Mouse (Mus musculus) neural tube, embryonic 11.5 days (tissue): Measurements from ENCODE around the gene Nrros. TPM values are rescaled to one million over a fixed set of nuclear protein-coding genes. Genes with fewer than 3 reads are reported as not detected.

Source experiments
- ATAC-seq: fragments of 200-750 bp; cut with Nextera tagmentation; 2 replicates; pipeline ENCODE4 v1.8.0; 2017; ENCODE audit warnings: moderate number of reproducible peaks, mild to moderate bottlenecking, moderate TSS enrichment, moderate library complexity; ENCODE audit not compliant: insufficient read depth, low FRiP score, low TSS enrichment
- DNase-seq: peaks from one replicate; pipeline ENCODE4 v3.0.0-alpha.2; 2015; ENCODE audit warnings: low spot score
- H3K27ac ChIP-seq: fragments of 300-500 bp; sonication (generic); 2 replicates; pipeline ENCODE4 v1.5.1; 2014; ENCODE audit warnings: low read depth, mild to moderate bottlenecking, low read length
- H3K27me3 ChIP-seq: fragments of 300-500 bp; sonication (generic); 2 replicates; pipeline ENCODE4 v1.6.1; 2014; ENCODE audit warnings: mild to moderate bottlenecking, low read length, mixed read lengths; ENCODE audit not compliant: control insufficient read depth, insufficient read depth
- H3K36me3 ChIP-seq: fragments of 300-500 bp; sonication (generic); 2 replicates; pipeline ENCODE4 v1.6.1; 2014; ENCODE audit warnings: mild to moderate bottlenecking, low read length, moderate library complexity, mixed read lengths; ENCODE audit not compliant: control insufficient read depth, insufficient read depth
- H3K4me1 ChIP-seq: fragments of 300-500 bp; sonication (generic); 2 replicates; pipeline ENCODE4 v1.6.1; 2014; ENCODE audit warnings: low read length, mixed read lengths; ENCODE audit not compliant: control insufficient read depth, insufficient read depth
- H3K4me2 ChIP-seq: fragments of 300-500 bp; sonication (generic); 2 replicates; pipeline ENCODE4 v1.6.1; 2014; ENCODE audit warnings: low read depth, mild to moderate bottlenecking, moderate library complexity
- H3K4me3 ChIP-seq: fragments of 300-500 bp; sonication (generic); 2 replicates; pipeline ENCODE4 v1.5.1; 2014; ENCODE audit warnings: low read depth, low read length
- H3K9ac ChIP-seq: fragments of 300-500 bp; sonication (generic); 2 replicates; pipeline ENCODE4 v1.6.1; 2014; ENCODE audit warnings: mild to moderate bottlenecking, low read length
- H3K9me3 ChIP-seq: fragments of 300-500 bp; sonication (generic); 2 replicates; pipeline ENCODE4 v1.6.1; 2016; ENCODE audit warnings: low read length; ENCODE audit not compliant: control insufficient read depth
- WGBS: fragments of 180-500 bp; shearing (Covaris S2); extraction: QIAGEN DNeasy Blood & Tissue Kit; methylation state at CpG from one replicate; pipeline ENCODE4 v1.1.7; 2014; 5-methylcytosine and 5-hydroxymethylcytosine counted together
- polyA plus RNA-seq: library from polyadenylated mRNA; unstranded; fragments of >200 nt; fragmentation: Nextera tagmentation; extraction: Ambion mirVana; gene quantifications from 2 replicates; pipeline ENCODE4 v1.2.1, GENCODE M21; 2014

The Nrros gene
- 8.0 and 8.3 TPM in 2 replicates for polyA plus RNA-seq

DNA sequence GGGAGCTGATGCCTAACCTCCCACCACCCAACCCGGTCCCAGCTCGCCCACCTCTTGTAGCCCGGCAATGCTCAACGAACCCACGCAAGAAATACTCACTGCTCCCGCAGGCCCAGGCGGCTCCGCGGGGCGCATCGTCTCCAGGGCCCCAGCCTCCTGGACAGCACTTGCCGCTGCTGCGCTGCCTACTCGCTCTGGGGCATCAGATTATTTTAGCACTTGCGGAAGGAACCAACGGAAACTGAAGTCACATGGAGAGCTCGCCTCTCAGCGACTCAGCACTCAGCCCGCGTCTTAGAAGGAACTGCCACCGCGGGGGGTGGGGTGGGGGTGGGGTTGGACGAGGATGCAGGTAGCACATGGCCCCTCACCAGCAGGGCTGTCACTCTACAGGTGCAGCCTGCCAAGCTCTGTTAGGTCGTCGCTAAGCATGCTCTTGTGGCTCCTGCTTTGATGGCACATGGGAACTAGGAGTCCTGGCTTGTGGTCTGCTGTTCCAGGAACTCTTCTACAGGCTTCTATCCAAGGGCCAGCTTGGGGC lies at the start of gene Nrros:
TSS of gene Nrros (minus strand) at position 314 of the 541 bp plus-strand sequence.
- Histone ChIP-seq H3K4me1 (no peaks in the 10 kb centered on the region), H3K9ac (peak within 1 kb of the TSS; percentile 35), H3K27ac (no peak within 1 kb of the TSS), H3K27me3 (no peaks in the 10 kb centered on the region), H3K4me2 (peak within 1 kb of the TSS; percentile 44), H3K9me3 (no peaks in the 10 kb centered on the region), H3K36me3 (no peaks in the 10 kb centered on the region), H3K4me3 (peak within 1 kb of the TSS; percentile 21)
- 3% methylated on average over 25 of the region's 25 CpGs for WGBS
- DNase-seq (peak; percentile 18), ATAC-seq (no peak)

DNA sequence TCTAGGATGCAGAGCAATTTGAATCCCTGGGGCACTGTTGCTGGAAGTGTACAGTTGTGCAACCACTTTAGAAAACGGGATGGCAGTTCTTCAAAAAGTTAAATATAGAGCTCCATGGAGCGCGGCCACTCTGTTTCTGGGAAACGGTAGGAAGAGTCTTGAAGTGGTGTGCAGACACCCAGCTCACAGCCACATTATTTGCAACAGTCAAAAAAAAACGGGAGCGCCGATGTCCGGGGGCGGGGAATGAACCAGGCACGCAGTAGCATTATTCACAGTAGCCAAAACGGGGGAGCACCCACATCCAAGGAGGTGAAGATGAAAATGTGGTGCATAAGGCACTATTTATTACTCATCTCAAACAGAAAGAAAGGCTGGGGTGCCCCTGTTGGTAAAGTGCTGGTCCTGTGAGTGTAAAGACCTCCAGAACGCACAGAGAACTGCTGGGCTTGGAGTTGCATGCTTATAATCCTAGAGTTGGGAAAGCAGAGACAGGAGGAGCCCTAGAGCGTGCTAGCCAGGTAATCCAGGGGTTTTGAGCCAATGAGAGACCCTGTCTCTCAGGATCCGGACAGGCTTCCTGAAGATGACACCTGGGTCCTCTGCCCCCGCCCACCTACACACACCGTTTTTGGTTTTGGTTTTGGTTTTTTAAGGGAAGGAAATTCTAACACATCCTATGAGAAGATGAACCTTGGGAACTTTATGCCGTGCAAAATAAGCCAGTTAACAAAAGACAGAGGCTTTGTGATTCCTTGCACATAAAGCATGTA lies 49.6 kb upstream of the Nrros start:
- H3K27ac ChIP-seq, result no peak overlapping the region
- WGBS, result 83% methylated on average over 17 of the region's 17 CpGs
- ATAC-seq (no peak), DNase-seq (no peak)
- H3K9ac ChIP-seq, result no peak overlapping the region
- H3K36me3 ChIP-seq, result no peaks in the 10 kb centered on the region
- no peaks in the 10 kb centered on the region for H3K9me3 ChIP-seq
- no peak overlapping the region for H3K4me2 ChIP-seq
- H3K4me3 ChIP-seq, result no peak overlapping the region
- no peaks in the 10 kb centered on the region for H3K4me1 ChIP-seq
- H3K27me3 ChIP-seq, result no peaks in the 10 kb centered on the region

- H3K4me3 ChIP-seq, result no peak overlapping the region
- no peak overlapping the region for H3K4me2 ChIP-seq
- H3K4me1 ChIP-seq, result no peaks in the 10 kb centered on the region
- ATAC-seq (no peak), DNase-seq (no peak)
- H3K36me3 ChIP-seq, result no peaks in the 10 kb centered on the region
- H3K9ac ChIP-seq, result no peak overlapping the region
- H3K27ac ChIP-seq, result no peak overlapping the region
- H3K9me3 ChIP-seq, result no peaks in the 10 kb centered on the region
- no peaks in the 10 kb centered on the region for H3K27me3 ChIP-seq
Measured at GRCm38 (mm10) chr16:32214156-32214555, 48.8 kb upstream of the Nrros start.

GRCm38 (mm10) chr16:32204902-32205301 lies 39.5 kb upstream of the Nrros start:
- Histone ChIP-seq H3K27ac (no peak overlapping the region), H3K4me2 (no peak overlapping the region), H3K4me3 (no peak overlapping the region), H3K9ac (no peak overlapping the region), H3K4me1 (no peaks in the 10 kb centered on the region), H3K27me3 (no peaks in the 10 kb centered on the region), H3K9me3 (no peaks in the 10 kb centered on the region), H3K36me3 (no peaks in the 10 kb centered on the region)
- 64% methylated on average over 3 of the region's 3 CpGs for whole genome bisulfite sequencing
- DNase-seq (no peak), ATAC-seq (no peak)

- ATAC-seq (no peak), DNase-seq (no peak)
- H3K27ac ChIP-seq, result no peak overlapping the region
- H3K9me3 ChIP-seq, result no peaks in the 10 kb centered on the region
- no peak overlapping the region for H3K9ac ChIP-seq
- H3K4me2 ChIP-seq, result no peak overlapping the region
- H3K36me3 ChIP-seq, result no peaks in the 10 kb centered on the region
- no peak overlapping the region for H3K4me3 ChIP-seq
- WGBS, result 75% methylated on average over 6 of the region's 6 CpGs
- H3K4me1 ChIP-seq, result no peaks in the 10 kb centered on the region
- H3K27me3 ChIP-seq, result no peaks in the 10 kb centered on the region
Measured at GRCm38 (mm10) chr16:32202681-32203080, 37.3 kb upstream of the Nrros start.

- H3K9ac ChIP-seq, result no peak overlapping the region
- H3K36me3 ChIP-seq, result no peaks in the 10 kb centered on the region
- WGBS, result 58% methylated on average over 9 of the region's 9 CpGs
- no peaks in the 10 kb centered on the region for H3K9me3 ChIP-seq
- H3K4me1 ChIP-seq, result no peaks in the 10 kb centered on the region
- H3K27me3 ChIP-seq, result no peaks in the 10 kb centered on the region
- ATAC-seq (no peak), DNase-seq (no peak)
- H3K27ac ChIP-seq, result no peak overlapping the region
- no peak overlapping the region for H3K4me3 ChIP-seq
- H3K4me2 ChIP-seq, result no peak overlapping the region
Measured at GRCm38 (mm10) chr16:32201004-32201325, 35.6 kb upstream of the Nrros start.

DNA sequence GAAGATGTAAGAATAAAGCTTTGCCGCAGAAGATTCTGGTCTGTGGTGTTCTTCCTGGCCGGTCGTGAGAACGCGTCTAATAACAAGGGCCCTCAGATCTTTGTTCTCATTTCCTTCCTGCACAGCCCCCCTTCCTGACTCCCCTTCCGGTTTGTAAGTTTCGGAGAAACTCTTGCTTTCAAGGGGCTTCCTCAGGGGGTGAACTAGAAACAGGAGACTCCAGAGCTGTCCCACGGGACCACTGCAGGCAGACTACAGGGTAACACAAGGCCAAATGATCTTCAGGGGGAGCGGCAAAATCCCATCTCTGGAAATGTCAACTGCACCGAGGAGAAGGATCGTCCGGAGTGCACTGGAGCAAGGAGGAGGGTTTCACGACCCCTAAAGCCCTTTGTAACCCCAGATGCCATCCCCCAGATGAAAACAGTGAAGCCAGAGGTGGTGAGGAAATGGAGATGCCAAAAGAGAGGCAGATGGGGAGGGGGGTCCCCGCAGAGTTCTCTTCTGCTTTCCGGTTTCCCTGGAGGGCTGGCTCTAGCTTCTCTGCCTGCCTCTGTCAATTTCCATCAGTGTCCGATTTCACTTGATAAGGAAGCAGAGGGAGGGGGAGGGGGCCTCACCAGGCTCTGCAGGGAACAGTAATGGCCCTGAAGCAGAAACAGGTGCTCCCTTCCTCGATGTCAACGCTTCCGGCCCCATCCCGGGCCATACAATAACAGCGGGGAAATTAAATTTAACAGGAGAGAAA lies 35.0 kb upstream of the Nrros start:
- no peak overlapping the region for H3K4me3 ChIP-seq
- H3K4me1 ChIP-seq, result no peaks in the 10 kb centered on the region
- ATAC-seq, result no peak
- H3K4me2 ChIP-seq, result no peak overlapping the region
- H3K27ac ChIP-seq, result peak overlapping the region; percentile 62; the same call in 1 of the 2 replicates
- H3K9me3 ChIP-seq, result no peaks in the 10 kb centered on the region
- no peaks in the 10 kb centered on the region for H3K27me3 ChIP-seq
- no peak overlapping the region for H3K9ac ChIP-seq
- WGBS, result 59% methylated on average over 21 of the region's 21 CpGs
- peak; percentile 51 for DNase-seq
- no peaks in the 10 kb centered on the region for H3K36me3 ChIP-seq

DNA sequence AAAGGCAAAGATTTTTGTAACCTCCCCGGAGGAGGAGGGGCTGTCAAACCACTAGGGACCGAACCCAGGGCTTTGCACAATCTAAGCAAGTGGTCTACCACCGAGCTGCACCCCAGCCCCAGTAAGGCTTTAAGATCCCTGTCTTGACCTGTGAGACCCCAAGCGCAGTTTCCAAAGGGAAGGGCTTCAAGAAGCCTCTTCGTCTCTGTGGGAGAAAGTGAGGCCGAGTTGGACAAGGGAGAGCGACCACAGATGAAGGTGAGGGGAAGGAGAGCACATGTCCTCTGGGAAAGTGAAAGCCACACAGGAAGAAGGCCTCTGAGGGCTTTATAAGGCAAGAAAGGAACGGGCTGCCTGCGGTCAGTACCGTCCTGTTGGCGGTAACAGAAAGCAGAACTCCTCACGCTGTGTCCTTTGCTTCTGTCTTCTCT lies 24.6 kb upstream of the Nrros start:
- Histone ChIP-seq H3K4me3 (no peak overlapping the region), H3K9me3 (no peaks in the 10 kb centered on the region), H3K9ac (no peak overlapping the region), H3K27me3 (no peaks in the 10 kb centered on the region), H3K4me2 (no peak overlapping the region), H3K36me3 (no peaks in the 10 kb centered on the region), H3K27ac (no peak overlapping the region), H3K4me1 (no peaks in the 10 kb centered on the region)
- DNase-seq, result no peak
- WGBS, result 73% methylated on average over 8 of the region's 12 CpGs
- no peak for ATAC-seq
